In genomic region chr9:97068201-97069095, GRCm38 (mm10) we compare ENCODE assay signal across 8 mouse cellular contexts. TPM values are rescaled to one million over a fixed set of nuclear protein-coding genes. Genes with fewer than 3 reads are reported as not detected.
A peak's percentile ranks its signal among the peaks of the same experiment; 100 is the strongest.
DNase-seq lines count a peak whose midpoint lies in the region; ATAC-seq and TF ChIP-seq lines count a peak whose summit lies in the region.

No protein-coding gene starts in this region.

- H3K36me3 ChIP-seq in intestine, embryonic 15.5 days = no peaks in the 10 kb centered on the region

- peak; percentile 70 to 91 for DNase-seq in adrenal gland, adult (ENCODE audit: inconsistent age in 2 of 2, low spot score in 1 of 2)
- peak; percentile 81 for DNase-seq in gastrocnemius, postnatal 14 days
- peak; percentile 33 to 90 for DNase-seq in left cerebral cortex, adult 9 months (ENCODE audit: low spot score in 2 of 2)
- peak; percentile 90 for DNase-seq in right cerebral cortex, postnatal 14 days

- H3K4me3 ChIP-seq in cortical plate, adult 2 months (ENCODE audit: insufficient read depth, low read length) = no peak overlapping the region
- no peak overlapping the region for H3K4me3 ChIP-seq in intestine, embryonic 15.5 days (replicated peaks)

- no peaks in the 10 kb centered on the region for H3K4me1 ChIP-seq in cortical plate, adult 2 months (ENCODE audit: control insufficient read depth, insufficient read depth, low read length)
- H3K4me1 ChIP-seq in intestine, embryonic 15.5 days (replicated peaks) = 0 out of 2 replicates have a peak, but pooled peaks cover 7% of the 10 kb centered on the region

- H3K4me2 ChIP-seq in intestine, embryonic 15.5 days (replicated peaks) = no peak overlapping the region

- peak; percentile 87 for TF ChIP-seq CTCF in cortical plate, adult 2 months (IDR thresholded peaks at IDR 0.05; ENCODE audit: extremely low read depth, insufficient read depth, low read length)

- no peaks in the 10 kb centered on the region for H3K9me3 ChIP-seq in intestine, embryonic 15.5 days

- ATAC-seq in intestine, embryonic 15.5 days = peak; percentile 82
- peak; percentile 93 for ATAC-seq in megakaryocyte-erythroid progenitor cell, adult 5-6 weeks (replicated peaks; ENCODE audit: low FRiP score, low TSS enrichment, poor library complexity, severe bottlenecking)
- ATAC-seq in erythroid progenitor cell, adult 5-6 weeks (replicated peaks; ENCODE audit: low FRiP score, poor library complexity, severe bottlenecking) = no peak; the same call in 1 of the 2 replicates

- no peaks in the 10 kb centered on the region for H3K27me3 ChIP-seq in intestine, embryonic 15.5 days (replicated peaks)

- H3K27ac ChIP-seq in cortical plate, adult 2 months (ENCODE audit: insufficient read depth, low read length) = no peak overlapping the region
- no peak overlapping the region for H3K27ac ChIP-seq in intestine, embryonic 15.5 days

- intact Hi-C loops in gastrocnemius, postnatal 14 days (cut with DNase I; ENCODE audit: low total_unique reads) = loop anchor here (1.0 to 2.0 kb wide), 3 partner anchors 48 to 152 kb away; no protein-coding TSS in a partner anchor

- 54% methylated on average over 9 of the region's 9 CpGs for WGBS in intestine, embryonic 15.5 days

- no peak overlapping the region for H3K9ac ChIP-seq in intestine, embryonic 15.5 days

- no peak for TF ChIP-seq POLR2A in cortical plate, adult 2 months (IDR thresholded peaks at IDR 0.05; ENCODE audit: extremely low read depth, insufficient read depth, low read length)

RNA-seq across cellular contexts. Expression of gene Slc25a36, which starts 42.5 kb away (rescaled TPM):
- 60.3 and 67.2 TPM in 2 replicates for polyA plus RNA-seq in cortical plate, adult 2 months (2012; rRNA removed)
- 10 to 100 TPM; 34.0 to 37.2 TPM for total RNA-seq in gastrocnemius, postnatal 14 days (2021)
- 58.0 and 63.1 TPM in 2 replicates for polyA plus RNA-seq in intestine, embryonic 15.5 days (2015; fragmentation: Nextera tagmentation; extraction: Ambion mirVana)
- 54.4 and 82.6 TPM in 2 replicates for total RNA-seq in megakaryocyte-erythroid progenitor cell, adult 5-6 weeks (2014; fragmentation: Nextera tagmentation)
- total RNA-seq in megakaryocyte-erythroid progenitor cell, adult 5-6 weeks (2017) = 55.7 and 73.3 TPM in 2 replicates
- total RNA-seq in erythroid progenitor cell, adult 5-6 weeks (2015; ENCODE audit: low replicate concordance) = 17.2 and 18.4 TPM in 2 replicates
- 11.2 and 16.0 TPM in 2 replicates for total RNA-seq in erythroid progenitor cell, adult 5-6 weeks (2017; ENCODE audit: low replicate concordance)

RNA-seq across cellular contexts. Expression of gene Spsb4, which starts 49.8 kb away (rescaled TPM):
- polyA plus RNA-seq in cortical plate, adult 2 months (2012; rRNA removed) = 3.6 and 3.7 TPM in 2 replicates
- total RNA-seq in gastrocnemius, postnatal 14 days (2021) = 1 to 10 TPM; 2.6 to 6.3 TPM
- 29.3 and 29.9 TPM in 2 replicates for polyA plus RNA-seq in intestine, embryonic 15.5 days (2015; fragmentation: Nextera tagmentation; extraction: Ambion mirVana)
- not detected in 2 replicates for total RNA-seq in megakaryocyte-erythroid progenitor cell, adult 5-6 weeks (2014; fragmentation: Nextera tagmentation)
- total RNA-seq in megakaryocyte-erythroid progenitor cell, adult 5-6 weeks (2017) = not detected in 2 replicates
- total RNA-seq in erythroid progenitor cell, adult 5-6 weeks (2015; ENCODE audit: low replicate concordance) = 3.4 TPM in 1 of 2 replicates, not detected in the other
- not detected in 2 replicates for total RNA-seq in erythroid progenitor cell, adult 5-6 weeks (2017; ENCODE audit: low replicate concordance)
